Mouse (Mus musculus): Measurements from ENCODE around the gene Neu4.
"Not testable (repeated sequence)": the region's sequence is repeated elsewhere in the genome, so short reads cannot be mapped to it uniquely, and the experiment has no call there.

Neu4 gene

GRCm38 (mm10) chr1:94020151-94020550 lies at the start of gene Neu4:
Gene Neu4 (plus strand): TSS chr1:94020451.
- DNase-seq (ENCODE audit: low spot score) = no peak

DNA sequence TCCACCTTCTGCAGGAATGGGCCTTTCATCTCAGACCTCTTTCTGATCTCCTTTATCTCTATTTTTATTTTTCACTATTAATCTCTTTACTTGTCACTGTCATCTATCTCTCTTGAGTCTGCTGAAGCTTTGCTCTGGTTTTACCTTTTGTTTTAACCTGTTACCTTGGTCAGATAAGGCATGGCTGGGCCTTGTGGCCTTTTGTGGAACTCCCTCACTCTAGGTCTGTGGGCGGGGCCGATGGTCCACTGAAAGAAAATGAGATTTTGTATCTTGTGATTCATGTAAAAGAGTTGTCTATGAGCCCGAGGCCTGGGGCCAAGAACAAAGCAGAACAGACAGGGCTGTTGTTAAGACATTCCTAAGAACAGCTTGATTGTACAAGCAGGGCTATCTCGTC lies 49.5 kb upstream of the Neu4 start:
- not testable (repeated sequence) for DNase-seq (ENCODE audit: low spot score)

- not testable (repeated sequence) for DNase-seq (ENCODE audit: low spot score)
Measured at GRCm38 (mm10) chr1:93975764-93976163, 44.5 kb upstream of the Neu4 start.

- DNase-seq (ENCODE audit: low spot score) = not testable (repeated sequence)
Measured at GRCm38 (mm10) chr1:93978287-93978686, 42.0 kb upstream of the Neu4 start.

DNA sequence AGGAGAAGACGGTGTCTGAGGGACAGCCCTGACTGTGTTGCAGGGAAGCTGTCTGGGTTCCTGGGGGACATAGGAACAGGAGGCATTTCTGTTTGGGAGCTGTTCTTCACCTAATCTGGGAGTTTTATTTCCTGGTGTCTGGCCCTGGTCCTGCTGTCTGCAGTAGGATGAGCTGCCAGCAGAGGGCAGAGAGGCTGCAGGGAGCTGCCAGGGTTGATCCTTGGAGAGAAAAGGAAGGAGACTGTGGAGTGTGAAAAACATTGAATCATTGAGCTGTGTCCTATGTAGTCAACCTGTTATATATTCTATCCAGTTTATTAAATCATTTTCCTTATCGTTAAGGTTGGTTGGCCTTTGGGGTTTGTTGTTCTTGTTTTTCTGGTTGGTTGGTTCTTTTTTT lies 39.3 kb upstream of the Neu4 start:
- not testable (repeated sequence) for DNase-seq (ENCODE audit: low spot score)

GRCm38 (mm10) chr1:93986167-93986566 lies 34.1 kb upstream of the Neu4 start:
- DNase-seq (ENCODE audit: low spot score) = no peak

GRCm38 (mm10) chr1:93988786-93989185 lies 31.5 kb upstream of the Neu4 start:
- DNase-seq (ENCODE audit: low spot score) = no peak

GRCm38 (mm10) chr1:93990209-93990608 lies 30.0 kb upstream of the Neu4 start, which contains the start of gene Gal3st2c:
Gene Gal3st2c (plus strand): TSS chr1:93990509.
- DNase-seq (ENCODE audit: low spot score) = not testable (repeated sequence)

- not testable (repeated sequence) for DNase-seq (ENCODE audit: low spot score)
Measured at GRCm38 (mm10) chr1:93991068-93991467, 29.2 kb upstream of the Neu4 start.

DNA sequence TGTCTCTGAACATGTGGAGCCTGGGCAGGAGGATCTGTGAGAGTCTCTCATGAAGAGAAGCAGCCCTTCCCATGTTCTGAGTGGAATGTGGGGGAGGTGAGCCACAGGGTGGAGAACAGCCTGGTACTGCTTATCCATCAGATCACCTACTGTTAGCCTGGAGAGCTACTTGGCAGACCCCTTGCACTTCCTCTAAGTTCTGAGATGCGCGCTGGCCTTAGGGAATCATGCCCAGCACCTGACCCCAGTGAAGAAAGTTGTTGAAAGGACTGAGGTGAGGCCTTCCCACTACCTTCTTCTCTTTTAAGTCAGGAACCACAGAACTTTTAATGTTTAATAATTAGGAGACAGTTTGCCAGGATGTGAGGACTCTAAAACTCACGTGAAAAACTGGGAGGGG lies 28.8 kb upstream of the Neu4 start:
- not testable (repeated sequence) for DNase-seq (ENCODE audit: low spot score)

DNA sequence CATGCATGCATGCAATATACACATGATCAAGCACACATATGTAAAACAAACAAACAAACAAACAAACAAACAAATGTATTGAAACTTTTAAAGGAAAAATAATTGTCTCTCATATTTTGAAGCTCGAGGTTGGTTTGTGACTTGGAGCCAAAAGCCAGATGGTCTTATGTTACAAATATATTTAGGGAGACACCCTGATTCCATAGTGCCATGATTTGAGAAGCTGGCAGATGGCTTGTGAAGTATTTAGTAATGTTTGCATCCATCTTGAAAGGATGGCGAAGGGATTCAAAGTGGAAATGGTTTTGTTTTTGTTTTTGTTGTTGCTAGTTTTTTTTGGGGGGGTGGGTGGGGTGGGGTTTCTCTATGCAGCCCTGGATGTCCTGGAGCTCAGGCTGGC lies 19.2 kb upstream of the Neu4 start:
- DNase-seq (ENCODE audit: low spot score) = no peak

- not testable (repeated sequence) for DNase-seq (ENCODE audit: low spot score)
Measured at GRCm38 (mm10) chr1:94005954-94006506, 14.2 kb upstream of the Neu4 start.

DNA sequence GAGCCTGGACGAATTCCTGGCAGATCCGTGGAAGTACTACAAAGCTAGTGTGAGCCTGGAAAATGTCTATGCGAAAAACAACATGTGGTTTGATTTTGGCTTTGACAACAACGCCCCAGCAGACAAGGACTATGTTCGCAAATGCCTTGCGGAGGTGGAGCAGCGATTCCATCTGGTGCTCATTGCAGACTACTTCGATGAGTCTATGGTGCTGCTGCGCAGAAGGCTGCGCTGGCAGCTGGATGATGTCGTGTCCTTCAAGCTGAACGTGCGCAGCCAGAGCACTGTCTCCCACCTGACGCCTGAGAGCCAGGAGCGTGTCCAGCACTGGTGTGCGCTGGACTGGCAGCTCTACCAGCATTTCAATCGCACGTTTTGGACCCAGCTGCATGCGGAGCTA lies 11.4 kb upstream of the Neu4 start:
- peak; percentile 67 for DNase-seq (ENCODE audit: low spot score)

- DNase-seq (ENCODE audit: low spot score) = no peak
Measured at GRCm38 (mm10) chr1:94011643-94012042, 8.6 kb upstream of the Neu4 start.

- no peak for DNase-seq (ENCODE audit: low spot score)
Measured at GRCm38 (mm10) chr1:94027506-94028108, 7.4 kb downstream of the Neu4 start.

GRCm38 (mm10) chr1:94028741-94029140 lies 8.5 kb downstream of the Neu4 start:
- DNase-seq (ENCODE audit: low spot score) = no peak

GRCm38 (mm10) chr1:94033075-94033602 lies 12.9 kb downstream of the Neu4 start:
- no peak for DNase-seq (ENCODE audit: low spot score)

GRCm38 (mm10) chr1:94034984-94035743 lies 14.9 kb downstream of the Neu4 start:
- DNase-seq (ENCODE audit: low spot score) = peak; percentile 74

DNA sequence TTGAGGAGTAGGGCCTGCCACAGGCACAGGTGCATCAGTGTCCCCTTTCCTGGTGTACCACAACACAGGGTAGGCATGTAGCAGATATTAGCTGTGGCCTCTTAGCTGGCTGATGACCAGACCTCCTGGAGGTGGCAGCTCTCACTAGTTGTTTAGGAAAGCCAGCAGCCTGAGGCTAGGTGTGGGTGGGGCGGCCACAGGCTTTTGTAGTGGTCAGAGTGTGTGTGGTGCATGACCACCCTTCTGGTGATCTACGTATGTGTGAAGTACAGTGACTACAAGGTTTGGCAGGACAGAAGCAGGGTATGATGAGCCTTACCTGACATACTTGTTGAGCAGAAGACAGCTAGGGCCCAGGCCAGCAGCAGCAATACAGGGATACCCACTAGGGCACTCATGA lies 20.1 kb downstream of the Neu4 start:
- DNase-seq (ENCODE audit: low spot score) = no peak

GRCm38 (mm10) chr1:94045559-94045958 lies 25.3 kb downstream of the Neu4 start:
- DNase-seq (ENCODE audit: low spot score) = no peak

GRCm38 (mm10) chr1:94046544-94046943 lies 26.3 kb downstream of the Neu4 start:
- no peak for DNase-seq (ENCODE audit: low spot score)

DNA sequence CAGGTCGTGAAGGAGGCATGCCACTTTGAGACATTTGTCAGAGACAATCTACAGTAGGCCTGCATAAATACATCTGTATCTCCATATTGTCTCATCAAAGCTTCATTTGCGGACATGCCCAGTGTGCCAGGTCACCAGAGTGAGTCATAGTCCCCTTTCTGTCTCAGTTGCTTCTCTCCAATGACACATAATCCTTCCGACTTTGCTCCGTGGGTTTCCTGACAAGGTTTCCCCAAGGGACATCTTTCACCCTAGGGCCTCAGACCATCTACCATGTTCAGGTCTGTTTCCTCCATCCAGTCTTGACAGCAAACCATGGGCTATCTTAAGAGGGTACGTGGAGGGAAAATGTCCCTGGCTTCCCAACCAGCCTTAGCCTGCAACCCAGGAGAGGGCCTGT lies 30.9 kb downstream of the Neu4 start:
- no peak for DNase-seq (ENCODE audit: low spot score)

GRCm38 (mm10) chr1:94052373-94052772 lies 32.1 kb downstream of the Neu4 start, which contains the start of gene Pdcd1:
Gene Pdcd1 (minus strand): TSS chr1:94052553.
- no peak for DNase-seq (ENCODE audit: low spot score)

Measured in left cerebral cortex, adult 11 months (tissue).